Mouse (Mus musculus) liver, embryonic 13.5 days (tissue): ENCODE measurements around the gene Itgb5. TPM values are rescaled to one million over a fixed set of nuclear protein-coding genes. Genes with fewer than 3 reads are reported as not detected.

Experiments
- polyA plus RNA-seq: library from polyadenylated mRNA; unstranded; fragments of >200 nt; fragmentation: Nextera tagmentation; extraction: Ambion mirVana; gene quantifications from 2 replicates; pipeline ENCODE4 v1.2.1, GENCODE M21; 2015

The Itgb5 gene
- polyA plus RNA-seq, 1 experiment from 2014 or later, result 10.9 TPM

Other genes starting within 250 kb of the Itgb5 start
- gene Heg1, start 145.3 kb upstream of the Itgb5 start, polyA plus RNA-seq, result 4.1 and 5.2 TPM in 2 replicates
- 2.7 and 3.2 TPM in 2 replicates for gene Muc13, start 35.6 kb upstream of the Itgb5 start, polyA plus RNA-seq
- gene Umps, start 137.4 kb downstream of the Itgb5 start, polyA plus RNA-seq, result 51.1 and 58.1 TPM in 2 replicates